Mouse (Mus musculus): ENCODE measurements around the gene Ddah2. TPM values are rescaled to one million over a fixed set of nuclear protein-coding genes. Genes with fewer than 3 reads are reported as not detected.

Ddah2 gene
- polyA plus RNA-seq, 1 experiment from 2014 or later = 582 TPM

- H3K4me3 ChIP-seq (ENCODE audit: low read depth, low read length) = no peak overlapping the region
- H3K4me2 ChIP-seq (ENCODE audit: low read depth, severe bottlenecking) = no peak overlapping the region
- WGBS = 85% methylated on average over 12 of the region's 12 CpGs
- no peaks in the 10 kb centered on the region for H3K4me1 ChIP-seq (ENCODE audit: control insufficient read depth, insufficient read depth, low read length)
- no peak overlapping the region for H3K27ac ChIP-seq (replicated peaks; ENCODE audit: low read depth, low read length)
- peaks cover 23% of the 10 kb centered on the region for H3K36me3 ChIP-seq (ENCODE audit: control insufficient read depth, insufficient read depth, low read length)
- H3K27me3 ChIP-seq (ENCODE audit: control insufficient read depth, insufficient read depth, low read length) = no peaks in the 10 kb centered on the region
- H3K9me3 ChIP-seq (ENCODE audit: control insufficient read depth, low read length) = no peaks in the 10 kb centered on the region
- H3K9ac ChIP-seq (ENCODE audit: low read length) = no peak overlapping the region
- DNase-seq (ENCODE audit: low spot score) (no peak), ATAC-seq (ENCODE audit: insufficient number of reproducible peaks, low FRiP score, low TSS enrichment, low read depth) (no peak)
Measured at GRCm38 (mm10) chr17:35096597-35096996, 37.8 kb downstream of the Ddah2 start.

GRCm38 (mm10) chr17:35097164-35097655, 38.4 kb downstream of the Ddah2 start:
- H3K27ac ChIP-seq (replicated peaks; ENCODE audit: low read depth, low read length) = no peak overlapping the region
- WGBS = 86% methylated on average over 12 of the region's 12 CpGs
- ATAC-seq (ENCODE audit: insufficient number of reproducible peaks, low FRiP score, low TSS enrichment, low read depth) (no peak), DNase-seq (ENCODE audit: low spot score) (no peak)
- H3K4me3 ChIP-seq (ENCODE audit: low read depth, low read length) = no peak overlapping the region
- H3K9ac ChIP-seq (ENCODE audit: low read length) = no peak overlapping the region
- H3K4me1 ChIP-seq (ENCODE audit: control insufficient read depth, insufficient read depth, low read length) = no peaks in the 10 kb centered on the region
- H3K36me3 ChIP-seq (ENCODE audit: control insufficient read depth, insufficient read depth, low read length) = peaks cover 23% of the 10 kb centered on the region
- no peak overlapping the region for H3K4me2 ChIP-seq (ENCODE audit: low read depth, severe bottlenecking)
- no peaks in the 10 kb centered on the region for H3K9me3 ChIP-seq (ENCODE audit: control insufficient read depth, low read length)
- no peaks in the 10 kb centered on the region for H3K27me3 ChIP-seq (ENCODE audit: control insufficient read depth, insufficient read depth, low read length)

DNA sequence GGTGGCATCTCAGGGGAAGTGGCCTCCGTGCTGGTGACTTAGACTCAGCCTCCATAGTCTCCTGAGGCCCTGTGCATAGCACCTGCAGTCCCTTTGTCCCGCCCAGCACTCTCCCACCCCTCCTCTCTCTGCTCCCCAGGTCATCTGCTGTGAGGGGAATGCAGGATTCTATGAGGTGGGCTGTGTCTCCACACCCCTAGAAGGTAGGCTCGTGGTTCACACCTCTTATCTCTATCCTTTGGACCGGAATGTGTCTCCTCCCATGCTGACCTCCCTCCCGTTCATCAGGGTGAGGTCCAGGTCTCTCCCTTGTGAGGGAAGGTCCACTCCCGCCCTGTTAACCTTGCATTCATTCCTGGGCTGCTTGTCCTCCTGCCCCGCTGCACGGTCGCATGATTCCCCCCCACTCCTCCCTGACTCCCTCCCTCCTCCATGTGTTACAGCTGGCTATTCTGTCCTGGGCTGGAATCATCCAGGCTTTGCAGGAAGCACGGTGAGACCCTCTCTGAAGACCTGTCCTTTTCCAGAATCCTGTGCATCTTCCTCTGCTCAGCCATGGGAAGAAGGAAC, 41.4 kb downstream of the Ddah2 start:
- no peak overlapping the region for H3K27ac ChIP-seq (replicated peaks; ENCODE audit: low read depth, low read length)

GRCm38 (mm10) chr17:35101161-35101560, 42.3 kb downstream of the Ddah2 start:
- Histone ChIP-seq H3K4me2 (ENCODE audit: low read depth, severe bottlenecking) (no peak overlapping the region), H3K4me3 (ENCODE audit: low read depth, low read length) (no peak overlapping the region), H3K27me3 (ENCODE audit: control insufficient read depth, insufficient read depth, low read length) (no peaks in the 10 kb centered on the region), H3K27ac (replicated peaks; ENCODE audit: low read depth, low read length) (no peak overlapping the region), H3K9ac (ENCODE audit: low read length) (no peak overlapping the region), H3K36me3 (ENCODE audit: control insufficient read depth, insufficient read depth, low read length) (peaks cover 23% of the 10 kb centered on the region; the same call in 1 of the 2 replicates), H3K4me1 (ENCODE audit: control insufficient read depth, insufficient read depth, low read length) (0 out of 2 replicates have a peak, but pooled peaks cover 2% of the 10 kb centered on the region), H3K9me3 (ENCODE audit: control insufficient read depth, low read length) (no peaks in the 10 kb centered on the region)
- no peak for ATAC-seq (ENCODE audit: insufficient number of reproducible peaks, low FRiP score, low TSS enrichment, low read depth)
- DNase-seq (ENCODE audit: low spot score) = no peak
- WGBS = 87% methylated on average over 11 of the region's 11 CpGs

More for the DNA sequence above, 41.4 kb downstream of the Ddah2 start:
- Histone ChIP-seq H3K4me2 (ENCODE audit: low read depth, severe bottlenecking) (no peak overlapping the region), H3K36me3 (ENCODE audit: control insufficient read depth, insufficient read depth, low read length) (peaks cover 23% of the 10 kb centered on the region; the same call in 1 of the 2 replicates), H3K27me3 (ENCODE audit: control insufficient read depth, insufficient read depth, low read length) (no peaks in the 10 kb centered on the region), H3K4me3 (ENCODE audit: low read depth, low read length) (no peak overlapping the region), H3K9me3 (ENCODE audit: control insufficient read depth, low read length) (no peaks in the 10 kb centered on the region), H3K9ac (ENCODE audit: low read length) (no peak overlapping the region), H3K4me1 (ENCODE audit: control insufficient read depth, insufficient read depth, low read length) (no peaks in the 10 kb centered on the region)
- WGBS = 79% methylated on average over 10 of the region's 10 CpGs
- no peak for ATAC-seq (ENCODE audit: insufficient number of reproducible peaks, low FRiP score, low TSS enrichment, low read depth)
- no peak for DNase-seq (ENCODE audit: low spot score)

DNA sequence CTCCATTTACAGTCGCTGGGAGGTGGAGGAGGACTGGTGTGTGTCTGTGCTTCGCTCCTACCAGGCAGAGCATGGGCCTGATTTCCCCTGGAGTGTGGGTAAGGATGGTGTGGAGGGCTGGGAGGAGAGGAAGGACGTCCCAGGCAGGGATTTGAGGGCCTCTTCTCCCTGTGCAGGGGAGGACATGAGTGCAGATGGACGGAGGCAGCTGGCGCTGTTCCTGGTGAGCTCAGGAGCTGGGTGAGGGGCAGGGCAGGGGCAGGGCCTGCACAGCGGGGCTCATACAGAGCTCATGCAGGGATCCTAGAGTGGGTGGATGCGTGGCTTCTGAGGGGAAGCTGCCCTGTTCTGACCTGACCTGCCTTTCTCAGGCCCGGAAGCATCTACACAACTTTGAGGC, 43.5 kb downstream of the Ddah2 start:
- ATAC-seq (ENCODE audit: insufficient number of reproducible peaks, low FRiP score, low TSS enrichment, low read depth) (no peak), DNase-seq (ENCODE audit: low spot score) (no peak)
- no peaks in the 10 kb centered on the region for H3K9me3 ChIP-seq (ENCODE audit: control insufficient read depth, low read length)
- H3K27ac ChIP-seq (replicated peaks; ENCODE audit: low read depth, low read length) = no peak overlapping the region
- H3K36me3 ChIP-seq (ENCODE audit: control insufficient read depth, insufficient read depth, low read length) = peaks cover 16% of the 10 kb centered on the region; the same call in 1 of the 2 replicates
- H3K9ac ChIP-seq (ENCODE audit: low read length) = no peak overlapping the region
- H3K27me3 ChIP-seq (ENCODE audit: control insufficient read depth, insufficient read depth, low read length) = no peaks in the 10 kb centered on the region
- no peak overlapping the region for H3K4me3 ChIP-seq (ENCODE audit: low read depth, low read length)
- no peak overlapping the region for H3K4me2 ChIP-seq (ENCODE audit: low read depth, severe bottlenecking)
- WGBS = 71% methylated on average over 7 of the region's 8 CpGs
- 0 out of 2 replicates have a peak, but pooled peaks cover 2% of the 10 kb centered on the region for H3K4me1 ChIP-seq (ENCODE audit: control insufficient read depth, insufficient read depth, low read length)

DNA sequence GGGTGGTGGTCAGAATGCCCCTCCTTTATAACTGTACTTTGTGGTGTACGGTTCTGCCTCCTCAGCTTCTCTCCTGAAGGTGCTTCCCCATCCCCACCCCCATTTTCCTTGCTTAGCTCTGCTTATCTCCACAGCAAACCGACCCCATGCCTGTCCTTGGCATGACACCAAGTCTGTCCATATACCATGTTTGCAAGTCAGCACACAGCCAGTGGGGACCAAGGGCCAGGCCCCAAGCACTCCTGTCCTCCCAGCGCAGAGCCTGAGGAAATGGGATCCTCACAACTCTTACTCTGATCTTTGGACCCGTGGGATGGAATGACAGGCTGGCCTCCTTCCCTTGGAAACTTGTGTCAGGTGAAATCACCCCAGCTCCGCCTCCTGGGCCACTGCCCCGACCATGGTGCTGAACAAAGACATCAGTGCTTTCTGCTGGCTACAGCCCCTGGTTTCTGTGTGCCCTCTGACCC, 44.4 kb downstream of the Ddah2 start:
- ATAC-seq (ENCODE audit: insufficient number of reproducible peaks, low FRiP score, low TSS enrichment, low read depth) (no peak), DNase-seq (ENCODE audit: low spot score) (no peak)
- H3K9me3 ChIP-seq (ENCODE audit: control insufficient read depth, low read length) = no peaks in the 10 kb centered on the region
- 70% methylated on average over 6 of the region's 6 CpGs for WGBS
- no peak overlapping the region for H3K9ac ChIP-seq (ENCODE audit: low read length)
- no peaks in the 10 kb centered on the region for H3K27me3 ChIP-seq (ENCODE audit: control insufficient read depth, insufficient read depth, low read length)
- 0 out of 2 replicates have a peak, but pooled peaks cover 2% of the 10 kb centered on the region for H3K4me1 ChIP-seq (ENCODE audit: control insufficient read depth, insufficient read depth, low read length)
- H3K27ac ChIP-seq (replicated peaks; ENCODE audit: low read depth, low read length) = no peak overlapping the region
- peaks cover 16% of the 10 kb centered on the region; the same call in 1 of the 2 replicates for H3K36me3 ChIP-seq (ENCODE audit: control insufficient read depth, insufficient read depth, low read length)
- H3K4me2 ChIP-seq (ENCODE audit: low read depth, severe bottlenecking) = no peak overlapping the region
- H3K4me3 ChIP-seq (ENCODE audit: low read depth, low read length) = no peak overlapping the region

- peaks cover 15% of the 10 kb centered on the region; the same call in 1 of the 2 replicates for H3K36me3 ChIP-seq (ENCODE audit: control insufficient read depth, insufficient read depth, low read length)
- no peak for ATAC-seq (ENCODE audit: insufficient number of reproducible peaks, low FRiP score, low TSS enrichment, low read depth)
Measured at GRCm38 (mm10) chr17:35104079-35104478, 45.2 kb downstream of the Ddah2 start.

DNA sequence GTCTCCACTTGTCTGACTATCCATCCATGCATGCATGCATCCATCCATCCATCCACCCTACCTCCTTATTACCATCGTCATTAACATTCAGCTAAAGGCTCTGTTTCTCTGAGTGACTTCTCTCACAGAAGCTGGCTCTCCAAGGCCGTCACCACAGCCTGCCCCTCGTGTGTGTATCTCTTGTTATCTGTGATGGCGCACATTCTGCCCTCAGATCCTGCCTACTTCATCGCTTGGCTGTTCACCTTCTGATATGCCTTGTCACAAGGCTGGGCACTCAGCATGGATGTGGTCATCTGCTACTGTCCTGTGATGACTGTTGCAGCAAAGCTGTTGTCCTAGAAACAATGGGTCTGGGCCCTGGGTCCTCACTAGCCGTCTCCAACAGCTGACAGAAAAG, 45.9 kb downstream of the Ddah2 start:
- no peak overlapping the region for H3K4me3 ChIP-seq (ENCODE audit: low read depth, low read length)
- H3K9me3 ChIP-seq (ENCODE audit: control insufficient read depth, low read length) = no peaks in the 10 kb centered on the region
- no peak overlapping the region for H3K4me2 ChIP-seq (ENCODE audit: low read depth, severe bottlenecking)
- H3K9ac ChIP-seq (ENCODE audit: low read length) = no peak overlapping the region
- WGBS = 81% methylated on average over 6 of the region's 6 CpGs
- H3K4me1 ChIP-seq (ENCODE audit: control insufficient read depth, insufficient read depth, low read length) = 0 out of 2 replicates have a peak, but pooled peaks cover 2% of the 10 kb centered on the region
- DNase-seq (ENCODE audit: low spot score) (no peak), ATAC-seq (ENCODE audit: insufficient number of reproducible peaks, low FRiP score, low TSS enrichment, low read depth) (no peak)
- H3K27me3 ChIP-seq (ENCODE audit: control insufficient read depth, insufficient read depth, low read length) = no peaks in the 10 kb centered on the region
- H3K36me3 ChIP-seq (ENCODE audit: control insufficient read depth, insufficient read depth, low read length) = peaks cover 9% of the 10 kb centered on the region; the same call in 1 of the 2 replicates
- no peak overlapping the region for H3K27ac ChIP-seq (replicated peaks; ENCODE audit: low read depth, low read length)

More at GRCm38 (mm10) chr17:35104079-35104478, 45.2 kb downstream of the Ddah2 start:
- Histone ChIP-seq H3K9me3 (ENCODE audit: control insufficient read depth, low read length) (no peaks in the 10 kb centered on the region), H3K4me3 (ENCODE audit: low read depth, low read length) (no peak overlapping the region), H3K4me1 (ENCODE audit: control insufficient read depth, insufficient read depth, low read length) (0 out of 2 replicates have a peak, but pooled peaks cover 2% of the 10 kb centered on the region), H3K9ac (ENCODE audit: low read length) (no peak overlapping the region), H3K4me2 (ENCODE audit: low read depth, severe bottlenecking) (no peak overlapping the region), H3K27ac (replicated peaks; ENCODE audit: low read depth, low read length) (no peak overlapping the region), H3K27me3 (ENCODE audit: control insufficient read depth, insufficient read depth, low read length) (no peaks in the 10 kb centered on the region)
- 92% methylated on average over 7 of the region's 7 CpGs for WGBS
- DNase-seq (ENCODE audit: low spot score) = no peak
